Mouse (Mus musculus) embryonic facial prominence, embryonic 13.5 days (tissue): ENCODE results near the gene Coasy. TPM values are rescaled to one million over a fixed set of nuclear protein-coding genes. Genes with fewer than 3 reads are reported as not detected.

Source experiments
- ATAC-seq: fragments of 200-750 bp; cut with Nextera tagmentation; 2 replicates; pipeline ENCODE4 v1.8.0; 2017; ENCODE audit warnings: low read depth; ENCODE audit not compliant: insufficient number of reproducible peaks, insufficient read depth, low FRiP score, low TSS enrichment
- H3K27ac ChIP-seq: fragments of 300-500 bp; sonication (generic); 2 replicates; pipeline ENCODE4 v1.5.1; 2015; ENCODE audit warnings: moderate library complexity, mild to moderate bottlenecking, inconsistent platforms
- H3K27me3 ChIP-seq: fragments of 300-500 bp; sonication (generic); 2 replicates; pipeline ENCODE4 v1.6.1; 2015; ENCODE audit warnings: mild to moderate bottlenecking, inconsistent platforms
- H3K36me3 ChIP-seq: fragments of 300-500 bp; sonication (generic); 2 replicates; pipeline ENCODE4 v1.6.1; 2015; ENCODE audit warnings: mild to moderate bottlenecking, inconsistent platforms
- H3K4me1 ChIP-seq: fragments of 300-500 bp; sonication (generic); 2 replicates; pipeline ENCODE4 v1.6.1; 2015; ENCODE audit warnings: inconsistent platforms
- H3K4me2 ChIP-seq: fragments of 300-500 bp; sonication (generic); 2 replicates; pipeline ENCODE4 v1.6.1; 2015; ENCODE audit warnings: moderate library complexity, mild to moderate bottlenecking, inconsistent platforms
- H3K4me3 ChIP-seq: fragments of 300-500 bp; sonication (generic); 2 replicates; pipeline ENCODE4 v1.5.1; 2015; ENCODE audit warnings: mild to moderate bottlenecking, inconsistent platforms
- H3K9ac ChIP-seq: fragments of 300-500 bp; sonication (generic); 2 replicates; pipeline ENCODE4 v1.6.1; 2015; ENCODE audit warnings: mild to moderate bottlenecking, inconsistent platforms
- H3K9me3 ChIP-seq: fragments of 300-500 bp; sonication (generic); 2 replicates; pipeline ENCODE4 v1.6.1; 2016; ENCODE audit warnings: inconsistent platforms
- WGBS: fragments of 180-500 bp; shearing (Covaris S2); methylation state at CpG from one replicate; pipeline ENCODE4 v1.1.7; 2015; ENCODE audit warnings: mixed read lengths; 5-methylcytosine and 5-hydroxymethylcytosine counted together
- polyA plus RNA-seq: library from polyadenylated mRNA; unstranded; fragments of >200 nt; fragmentation: Nextera tagmentation; extraction: Ambion mirVana; gene quantifications from 2 replicates; pipeline ENCODE4 v1.2.1, GENCODE M21; 2015

Gene Coasy
- polyA plus RNA-seq, 1 experiment from 2014 or later = 43.8 TPM

GRCm38 (mm10) chr11:101095314-101096024 is 13.1 kb downstream of the Coasy start, which contains the start of gene Psmc3ip:
Gene Psmc3ip (minus strand): TSS chr11:101095436.
- peak; percentile 93 for ATAC-seq
- H3K36me3 ChIP-seq = peaks cover 71% of the 10 kb centered on the region
- WGBS = under 1% methylated on average over 43 of the region's 43 CpGs

GRCm38 (mm10) chr11:101098231-101098630 is 15.9 kb downstream of the Coasy start:
- peaks cover 17% of the 10 kb centered on the region for H3K4me1 ChIP-seq
- ATAC-seq = no peak
- H3K36me3 ChIP-seq = peaks cover 68% of the 10 kb centered on the region
- H3K27me3 ChIP-seq = no peaks in the 10 kb centered on the region
- H3K4me2 ChIP-seq = no peak overlapping the region
- 94% methylated on average over 8 of the region's 8 CpGs for WGBS
- no peaks in the 10 kb centered on the region for H3K9me3 ChIP-seq
- no peak overlapping the region for H3K4me3 ChIP-seq
- no peak overlapping the region for H3K9ac ChIP-seq
- H3K27ac ChIP-seq = no peak overlapping the region

More at GRCm38 (mm10) chr11:101095314-101096024, 13.1 kb downstream of the Coasy start, which contains the start of gene Psmc3ip:
- Histone ChIP-seq H3K4me1 (peaks cover 17% of the 10 kb centered on the region), H3K4me3 (peak within 1 kb of the TSS; percentile 66), H3K27me3 (no peaks in the 10 kb centered on the region), H3K9ac (peak within 1 kb of the TSS; percentile 75), H3K4me2 (peak within 1 kb of the TSS; percentile 76), H3K27ac (peak within 1 kb of the TSS; percentile 63), H3K9me3 (no peaks in the 10 kb centered on the region)

DNA sequence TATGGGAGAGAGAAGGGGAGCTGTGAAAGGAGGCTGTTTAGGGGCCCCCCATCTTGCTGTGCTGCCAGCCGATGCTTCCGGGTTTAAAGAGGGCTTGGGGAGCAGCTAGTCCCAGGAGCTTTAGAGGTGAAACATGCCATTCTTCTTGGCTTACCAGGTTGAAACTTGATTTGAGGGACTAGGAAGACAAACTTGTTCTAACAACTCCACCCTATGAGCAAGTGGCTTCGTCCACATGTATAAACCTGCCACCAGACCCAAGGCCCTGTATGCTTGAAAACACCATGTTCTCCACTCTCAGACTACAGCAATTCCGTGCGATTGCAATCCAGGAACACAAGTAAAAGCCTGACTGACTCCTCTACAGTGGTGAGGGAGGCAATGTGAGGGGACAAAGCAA is 20.6 kb downstream of the Coasy start:
- no peaks in the 10 kb centered on the region for H3K4me1 ChIP-seq
- whole genome bisulfite sequencing = 77% methylated on average over 5 of the region's 5 CpGs
- H3K4me2 ChIP-seq = 0 out of 2 replicates have a peak overlapping the region, but pooled peaks have one; percentile 2
- no peak for ATAC-seq
- no peak overlapping the region; the same call in 1 of the 2 replicates for H3K9ac ChIP-seq
- no peak overlapping the region for H3K4me3 ChIP-seq
- peak overlapping the region; percentile 58 for H3K27ac ChIP-seq
- peaks cover 70% of the 10 kb centered on the region for H3K36me3 ChIP-seq
- no peaks in the 10 kb centered on the region for H3K9me3 ChIP-seq
- no peaks in the 10 kb centered on the region for H3K27me3 ChIP-seq

DNA sequence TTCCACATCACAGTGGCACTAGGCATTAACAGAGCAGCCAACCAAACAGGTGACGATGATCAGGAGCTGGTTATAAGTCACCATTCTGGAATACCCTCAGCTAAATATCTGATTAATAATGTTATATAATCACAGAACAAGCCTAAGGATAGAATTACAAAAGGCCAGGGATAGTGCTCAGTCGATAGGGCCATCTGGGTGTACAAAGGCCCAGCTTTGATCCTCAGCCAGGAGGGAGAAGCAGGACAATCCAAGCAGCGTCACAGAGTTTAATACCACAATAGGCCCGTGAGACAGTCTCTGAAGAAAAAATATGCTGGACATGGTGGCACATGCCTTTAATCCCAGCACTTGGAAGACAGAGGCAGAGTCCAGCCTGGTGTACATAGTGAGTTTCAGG is 27.0 kb downstream of the Coasy start:
- Histone ChIP-seq H3K4me2 (no peak overlapping the region), H3K27me3 (no peaks in the 10 kb centered on the region), H3K4me3 (no peak overlapping the region), H3K9me3 (no peaks in the 10 kb centered on the region), H3K27ac (no peak overlapping the region), H3K4me1 (no peaks in the 10 kb centered on the region), H3K9ac (no peak overlapping the region), H3K36me3 (peaks cover 11% of the 10 kb centered on the region; the same call in 1 of the 2 replicates)
- ATAC-seq = no peak
- WGBS = 76% methylated on average over 4 of the region's 4 CpGs

DNA sequence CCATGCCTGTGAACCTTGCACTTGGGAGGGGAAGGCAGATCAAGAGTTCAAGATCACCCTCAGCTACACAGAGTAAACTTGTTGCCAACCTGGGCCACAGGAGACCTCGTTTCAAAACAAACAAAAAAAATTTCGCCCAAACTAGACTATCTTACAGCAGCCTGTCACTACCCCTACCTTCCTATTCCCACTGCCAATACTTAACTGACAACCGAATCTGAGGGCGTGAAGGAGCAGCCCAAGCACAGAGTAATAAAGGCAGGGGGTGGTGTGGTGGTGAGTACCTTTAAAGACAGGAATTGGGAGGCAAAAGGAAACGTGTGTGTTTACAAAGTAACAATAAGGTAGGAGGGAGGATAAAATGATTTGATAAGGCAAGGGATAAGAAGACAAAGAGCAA is 28.3 kb downstream of the Coasy start:
- 0 out of 2 replicates have a peak, but pooled peaks cover 3% of the 10 kb centered on the region for H3K36me3 ChIP-seq
- WGBS = 63% methylated on average over 5 of the region's 5 CpGs
- no peak overlapping the region for H3K27ac ChIP-seq
- no peak overlapping the region for H3K9ac ChIP-seq
- H3K4me2 ChIP-seq = no peak overlapping the region
- H3K4me1 ChIP-seq = no peaks in the 10 kb centered on the region
- ATAC-seq = no peak
- H3K4me3 ChIP-seq = no peak overlapping the region
- no peaks in the 10 kb centered on the region for H3K27me3 ChIP-seq
- no peaks in the 10 kb centered on the region for H3K9me3 ChIP-seq

DNA sequence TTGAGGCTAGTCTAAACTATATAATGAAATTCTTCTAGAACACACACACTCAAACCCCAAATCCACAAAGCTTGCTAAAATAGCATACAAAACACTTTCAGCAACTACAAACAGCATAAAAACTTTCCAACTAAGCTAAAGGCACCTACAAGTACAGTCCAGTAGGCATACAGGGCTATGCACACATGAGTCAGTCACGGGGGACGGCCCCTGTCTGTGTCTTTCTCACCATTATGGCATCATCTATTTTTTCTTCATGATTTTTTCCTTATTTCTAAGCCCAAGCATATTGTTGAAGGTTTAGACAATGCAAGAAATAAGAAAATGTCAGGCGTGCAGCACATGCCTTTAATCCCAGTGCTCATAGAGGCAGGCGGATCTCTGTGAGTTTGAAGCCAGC is 28.8 kb downstream of the Coasy start:
- Histone ChIP-seq H3K27ac (no peak overlapping the region), H3K4me3 (no peak overlapping the region), H3K27me3 (no peaks in the 10 kb centered on the region), H3K4me2 (no peak overlapping the region), H3K9ac (no peak overlapping the region), H3K4me1 (no peaks in the 10 kb centered on the region), H3K9me3 (no peaks in the 10 kb centered on the region), H3K36me3 (0 out of 2 replicates have a peak, but pooled peaks cover 3% of the 10 kb centered on the region)
- WGBS = 90% methylated on average over 4 of the region's 4 CpGs
- no peak for ATAC-seq

- H3K9ac ChIP-seq = 0 out of 2 replicates have a peak overlapping the region, but pooled peaks have one; percentile 27
- peaks cover 11% of the 10 kb centered on the region for H3K36me3 ChIP-seq
- no peak for ATAC-seq
- no peak overlapping the region for H3K27ac ChIP-seq
- no peak overlapping the region for H3K4me2 ChIP-seq
- 94% methylated on average over 3 of the region's 3 CpGs for WGBS
- no peak overlapping the region for H3K4me3 ChIP-seq
- H3K27me3 ChIP-seq = no peaks in the 10 kb centered on the region
- H3K9me3 ChIP-seq = no peaks in the 10 kb centered on the region
- peaks cover 3% of the 10 kb centered on the region; the same call in 1 of the 2 replicates for H3K4me1 ChIP-seq
Observed at GRCm38 (mm10) chr11:101112186-101112585, 29.8 kb downstream of the Coasy start.

DNA sequence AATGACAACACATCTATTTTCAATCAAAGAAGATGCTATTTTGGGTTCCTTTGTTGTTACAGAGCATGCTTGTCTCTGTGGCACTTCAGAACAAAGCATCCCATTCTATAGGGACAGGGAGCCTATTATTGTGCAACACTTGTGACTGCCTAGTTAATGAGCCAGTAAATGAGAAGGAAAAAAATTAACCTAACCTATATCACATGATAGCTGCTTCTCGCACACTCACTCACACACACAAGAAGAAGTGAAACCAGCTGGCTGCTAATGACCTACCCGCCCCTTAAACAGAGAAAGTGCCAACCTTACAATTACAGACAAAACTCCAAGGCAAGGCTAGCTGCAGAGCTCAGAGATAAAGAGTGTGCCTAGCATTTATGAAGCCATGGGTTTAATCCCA is 33.2 kb downstream of the Coasy start:
- Histone ChIP-seq H3K27me3 (no peaks in the 10 kb centered on the region), H3K9ac (peak overlapping the region; percentile 12; the same call in 1 of the 2 replicates), H3K4me2 (no peak overlapping the region), H3K4me1 (peaks cover 18% of the 10 kb centered on the region), H3K36me3 (peaks cover 12% of the 10 kb centered on the region), H3K27ac (no peak overlapping the region), H3K4me3 (no peak overlapping the region), H3K9me3 (no peaks in the 10 kb centered on the region)
- WGBS = 62% methylated on average over 2 of the region's 2 CpGs
- ATAC-seq = no peak

DNA sequence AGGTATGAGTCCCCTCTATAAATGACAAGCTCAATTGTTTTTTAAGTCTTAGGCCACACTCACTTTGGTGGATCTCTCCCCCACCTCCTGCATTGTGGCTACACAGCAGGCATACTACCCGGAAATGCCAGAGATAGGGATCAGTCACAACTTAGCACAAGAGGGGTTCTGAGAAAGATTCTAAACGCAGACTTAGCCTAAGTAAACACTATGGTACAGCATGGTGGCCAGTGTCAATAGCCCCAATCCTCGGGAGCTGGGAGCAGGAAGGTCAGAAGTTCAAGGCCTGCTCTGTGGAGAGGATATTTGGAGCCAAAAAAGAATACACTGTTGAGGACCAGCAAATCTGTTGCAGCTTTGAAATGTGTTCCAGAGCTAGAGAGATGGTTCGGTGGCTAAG is 35.7 kb downstream of the Coasy start:
- H3K27ac ChIP-seq = no peak overlapping the region
- peak overlapping the region; percentile 95 for H3K4me2 ChIP-seq
- WGBS = 35% methylated on average over 4 of the region's 4 CpGs
- no peaks in the 10 kb centered on the region for H3K9me3 ChIP-seq
- no peaks in the 10 kb centered on the region for H3K27me3 ChIP-seq
- peak overlapping the region; percentile 98 for H3K4me3 ChIP-seq
- peaks cover 28% of the 10 kb centered on the region for H3K4me1 ChIP-seq
- ATAC-seq = no peak
- peaks cover 21% of the 10 kb centered on the region for H3K36me3 ChIP-seq
- H3K9ac ChIP-seq = peak overlapping the region; percentile 96

GRCm38 (mm10) chr11:101119131-101119760 is 36.9 kb downstream of the Coasy start:
- Histone ChIP-seq H3K4me1 (peaks cover 28% of the 10 kb centered on the region), H3K9ac (peak overlapping the region; percentile 96), H3K4me2 (peak overlapping the region; percentile 95), H3K27me3 (no peaks in the 10 kb centered on the region), H3K27ac (peak overlapping the region; percentile 78), H3K4me3 (peak overlapping the region; percentile 98), H3K9me3 (no peaks in the 10 kb centered on the region), H3K36me3 (peaks cover 31% of the 10 kb centered on the region)
- peak; percentile 70 for ATAC-seq
- under 1% methylated on average over 39 of the region's 39 CpGs for WGBS

DNA sequence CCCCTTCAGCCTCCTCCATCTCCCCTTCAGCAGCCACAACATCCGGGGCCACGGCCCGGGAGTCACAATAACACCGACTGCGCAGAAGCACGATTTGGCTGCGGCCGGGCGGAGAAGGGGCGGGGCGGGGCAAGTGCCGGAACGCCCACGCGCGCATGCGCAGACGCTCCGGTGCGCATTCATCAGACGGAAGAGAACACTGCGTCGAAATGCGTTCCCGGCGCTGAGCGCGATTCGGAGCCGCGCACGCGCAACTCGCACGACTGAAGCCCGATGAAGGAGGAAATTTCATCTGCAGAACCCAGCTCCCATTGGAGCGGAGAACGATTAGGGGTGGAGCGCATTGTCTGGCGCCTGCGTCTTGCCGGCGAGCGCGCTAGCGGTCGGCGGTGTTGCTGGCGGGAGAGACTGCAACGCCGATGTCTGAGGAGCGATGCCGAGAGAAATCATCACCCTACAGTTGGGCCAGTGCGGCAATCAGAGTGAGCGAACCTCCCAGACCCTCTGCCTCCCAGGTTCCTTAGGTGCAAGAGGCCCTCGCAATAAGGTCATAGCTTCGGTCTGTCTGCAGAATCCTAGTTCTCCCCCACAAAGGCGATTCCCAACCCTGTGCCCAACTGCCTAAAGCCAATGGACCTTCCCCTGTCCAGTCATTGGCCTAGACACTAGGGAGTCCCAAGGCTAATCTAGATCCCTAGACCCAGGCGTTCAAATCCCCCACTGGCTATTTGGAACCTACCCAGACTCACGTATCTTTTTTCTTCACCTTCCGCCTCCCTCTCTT is 37.6 kb downstream of the Coasy start, which contains the start of the genes Retreg3 and Tubg1:
Gene Retreg3, minus strand, starts transcription at position 133 of the 784 bp plus-strand sequence.
Gene Tubg1, plus strand, starts transcription at position 178 of the 784 bp plus-strand sequence.
- Histone ChIP-seq H3K4me1 (peaks cover 28% of the 10 kb centered on the region), H3K27ac (peak within 1 kb of the TSS; percentile 91), H3K4me3 (peak within 1 kb of the TSS; percentile 98), H3K9ac (peak within 1 kb of the TSS; percentile 96), H3K4me2 (peak within 1 kb of the TSS; percentile 95), H3K9me3 (no peaks in the 10 kb centered on the region), H3K36me3 (peaks cover 35% of the 10 kb centered on the region), H3K27me3 (no peaks in the 10 kb centered on the region)
- peak; percentile 94 for ATAC-seq
- under 1% methylated on average over 61 of the region's 61 CpGs for WGBS
